Mouse (Mus musculus) limb, embryonic 13.5 days (tissue): Measurements from ENCODE around the gene Slc6a17. TPM values are rescaled to one million over a fixed set of nuclear protein-coding genes. Genes with fewer than 3 reads are reported as not detected.
A peak's percentile ranks its signal among the peaks of the same experiment; 100 is the strongest.

Source experiments
- ATAC-seq: fragments of 200-750 bp; cut with Nextera tagmentation; 2 replicates; pipeline ENCODE4 v1.8.0; 2017; ENCODE audit warnings: low read depth, moderate number of reproducible peaks, moderate TSS enrichment; ENCODE audit not compliant: low FRiP score
- H3K27ac ChIP-seq: fragments of 300-500 bp; sonication (generic); 2 replicates; pipeline ENCODE4 v1.5.1; 2015; ENCODE audit warnings: inconsistent platforms, mild to moderate bottlenecking, moderate library complexity
- H3K27me3 ChIP-seq: fragments of 300-500 bp; sonication (generic); 2 replicates; pipeline ENCODE4 v1.6.1; 2015; ENCODE audit warnings: mild to moderate bottlenecking, inconsistent platforms
- H3K36me3 ChIP-seq: fragments of 300-500 bp; sonication (generic); 2 replicates; pipeline ENCODE4 v1.6.1; 2015; ENCODE audit warnings: inconsistent platforms, mild to moderate bottlenecking, moderate library complexity
- H3K4me1 ChIP-seq: fragments of 300-500 bp; sonication (generic); 2 replicates; pipeline ENCODE4 v1.6.1; 2015; ENCODE audit warnings: inconsistent platforms
- H3K4me2 ChIP-seq: fragments of 300-500 bp; sonication (generic); replicated peaks from 2 replicates; pipeline ENCODE4 v1.6.1; 2015; ENCODE audit warnings: inconsistent platforms, mild to moderate bottlenecking, moderate library complexity
- H3K4me3 ChIP-seq: fragments of 300-500 bp; sonication (generic); 2 replicates; pipeline ENCODE4 v1.5.1; 2015; ENCODE audit warnings: moderate library complexity, mild to moderate bottlenecking, inconsistent platforms
- H3K9ac ChIP-seq: fragments of 300-500 bp; sonication (generic); 2 replicates; pipeline ENCODE4 v1.6.1; 2015; ENCODE audit warnings: mild to moderate bottlenecking, inconsistent platforms
- H3K9me3 ChIP-seq: fragments of 300-500 bp; sonication (generic); 2 replicates; pipeline ENCODE4 v1.6.1; 2016; ENCODE audit warnings: inconsistent platforms
- WGBS: fragments of 180-500 bp; shearing (Covaris S2); methylation state at CpG from one replicate; pipeline ENCODE4 v1.1.7; 2015; 5-methylcytosine and 5-hydroxymethylcytosine counted together
- polyA plus RNA-seq: library from polyadenylated mRNA; unstranded; fragments of >200 nt; fragmentation: Nextera tagmentation; extraction: Ambion mirVana; gene quantifications from 2 replicates; pipeline ENCODE4 v1.2.1, GENCODE M21; 2015

Slc6a17 gene
- polyA plus RNA-seq, 1 experiment from 2014 or later: 5.9 TPM

DNA sequence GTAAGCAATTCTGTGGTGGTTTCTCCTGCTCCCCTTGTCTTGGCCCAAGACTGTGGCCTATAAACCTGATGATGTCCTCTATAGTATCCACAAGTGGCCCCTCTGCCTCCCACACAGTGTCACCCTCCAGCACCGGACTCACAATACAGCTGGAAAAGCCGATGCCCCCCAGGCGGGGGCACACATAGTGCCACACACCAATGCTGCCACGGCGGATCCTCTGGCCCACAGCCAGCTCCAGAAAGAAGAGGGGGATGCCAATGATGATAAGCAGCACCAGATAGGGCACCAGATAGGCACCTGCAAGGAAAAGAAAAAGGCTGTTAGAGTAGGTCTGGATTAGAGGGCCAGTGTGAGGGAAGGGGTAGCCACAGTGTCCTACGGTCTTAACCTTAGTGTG, 22.3 kb downstream of the Slc6a17 start:
- Histone ChIP-seq H3K4me3 (no peak overlapping the region), H3K9me3 (peaks cover 13% of the 10 kb centered on the region), H3K27me3 (no peaks in the 10 kb centered on the region), H3K27ac (no peak overlapping the region), H3K36me3 (peaks cover 38% of the 10 kb centered on the region), H3K4me1 (peaks cover 18% of the 10 kb centered on the region), H3K9ac (no peak overlapping the region), H3K4me2 (no peak overlapping the region)
- ATAC-seq: no peak
- WGBS: 96% methylated on average over 6 of the region's 6 CpGs

DNA sequence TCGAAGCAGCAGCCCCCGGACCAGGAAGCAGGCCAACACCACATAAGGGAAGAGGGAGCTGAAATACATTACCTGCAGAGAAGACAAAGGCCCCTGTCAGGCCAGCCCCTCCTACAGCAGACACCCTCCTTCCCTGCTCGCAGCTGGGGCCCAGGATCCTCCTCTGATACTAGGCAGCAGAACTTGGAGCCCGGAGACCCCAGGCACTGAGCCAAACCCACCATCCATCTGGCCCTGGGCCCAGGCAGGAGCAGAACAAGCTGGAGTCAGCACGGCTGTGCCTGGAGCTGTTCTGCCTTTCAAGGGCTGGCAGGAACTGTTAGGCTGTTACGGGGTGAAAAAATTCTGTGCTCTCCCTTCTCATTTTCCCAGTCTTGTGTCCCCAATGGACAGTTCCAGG, 26.4 kb downstream of the Slc6a17 start:
- H3K9ac ChIP-seq: no peak overlapping the region
- H3K36me3 ChIP-seq: peaks cover 22% of the 10 kb centered on the region
- peaks cover 18% of the 10 kb centered on the region for H3K4me1 ChIP-seq
- no peaks in the 10 kb centered on the region for H3K27me3 ChIP-seq
- 26% methylated on average over 6 of the region's 6 CpGs for WGBS
- H3K9me3 ChIP-seq: no peaks in the 10 kb centered on the region
- peak overlapping the region; percentile 70; the same call in 1 of the 2 replicates for H3K27ac ChIP-seq
- H3K4me2 ChIP-seq: peak overlapping the region; percentile 3; the same call in 1 of the 2 replicates
- peak; percentile 86 for ATAC-seq
- H3K4me3 ChIP-seq: no peak overlapping the region

DNA sequence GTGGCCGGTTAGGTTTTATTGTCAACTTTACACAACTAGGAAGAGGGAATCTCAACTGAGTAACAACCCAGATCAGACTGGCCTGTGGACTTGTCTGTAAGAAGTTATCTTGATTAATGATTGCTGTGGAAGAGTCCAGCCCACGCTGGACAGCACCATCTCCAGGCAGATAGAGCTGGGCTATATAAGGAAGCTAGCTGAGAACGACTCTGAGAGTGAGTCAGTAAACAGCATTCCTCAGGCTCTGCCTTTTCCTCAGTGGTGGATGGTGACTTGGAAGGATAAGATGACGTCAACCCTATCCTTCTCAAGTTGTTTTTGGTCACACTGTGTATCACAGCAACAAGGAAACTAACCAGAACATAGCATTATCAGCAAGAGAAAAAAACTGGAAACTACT, 29.2 kb downstream of the Slc6a17 start:
- no peak overlapping the region for H3K27ac ChIP-seq
- no peak for ATAC-seq
- peaks cover 25% of the 10 kb centered on the region for H3K4me1 ChIP-seq
- 62% methylated on average over 4 of the region's 4 CpGs for WGBS
- peaks cover 7% of the 10 kb centered on the region for H3K36me3 ChIP-seq
- no peaks in the 10 kb centered on the region for H3K27me3 ChIP-seq
- no peaks in the 10 kb centered on the region for H3K9me3 ChIP-seq
- H3K9ac ChIP-seq: no peak overlapping the region
- no peak overlapping the region for H3K4me2 ChIP-seq
- no peak overlapping the region for H3K4me3 ChIP-seq

DNA sequence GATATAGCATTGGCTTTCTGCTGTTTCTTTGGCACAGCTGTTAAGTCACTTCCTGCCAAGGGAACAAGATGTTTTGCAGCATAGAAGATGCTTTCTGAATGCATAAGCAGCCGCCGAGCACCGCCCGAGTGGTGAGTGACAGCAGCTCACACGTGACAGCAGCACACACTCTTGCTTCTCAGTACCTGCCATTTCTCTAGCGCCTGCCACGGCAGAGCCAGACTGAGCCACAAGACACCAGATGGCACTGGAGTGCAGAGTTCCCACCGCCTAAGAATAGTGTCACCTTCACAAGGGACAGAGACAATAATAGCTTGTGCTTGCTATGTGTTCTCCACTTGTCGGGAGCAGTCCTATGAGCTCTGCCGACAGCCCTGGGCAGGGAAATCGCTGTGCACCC, 34.5 kb downstream of the Slc6a17 start:
- WGBS: 59% methylated on average over 11 of the region's 11 CpGs
- 0 out of 2 replicates have a peak, but pooled peaks cover 7% of the 10 kb centered on the region for H3K4me1 ChIP-seq
- no peak overlapping the region for H3K4me3 ChIP-seq
- no peaks in the 10 kb centered on the region for H3K27me3 ChIP-seq
- no peak overlapping the region for H3K9ac ChIP-seq
- H3K27ac ChIP-seq: no peak overlapping the region
- H3K9me3 ChIP-seq: no peaks in the 10 kb centered on the region
- no peak for ATAC-seq
- H3K36me3 ChIP-seq: no peaks in the 10 kb centered on the region
- H3K4me2 ChIP-seq: no peak overlapping the region

DNA sequence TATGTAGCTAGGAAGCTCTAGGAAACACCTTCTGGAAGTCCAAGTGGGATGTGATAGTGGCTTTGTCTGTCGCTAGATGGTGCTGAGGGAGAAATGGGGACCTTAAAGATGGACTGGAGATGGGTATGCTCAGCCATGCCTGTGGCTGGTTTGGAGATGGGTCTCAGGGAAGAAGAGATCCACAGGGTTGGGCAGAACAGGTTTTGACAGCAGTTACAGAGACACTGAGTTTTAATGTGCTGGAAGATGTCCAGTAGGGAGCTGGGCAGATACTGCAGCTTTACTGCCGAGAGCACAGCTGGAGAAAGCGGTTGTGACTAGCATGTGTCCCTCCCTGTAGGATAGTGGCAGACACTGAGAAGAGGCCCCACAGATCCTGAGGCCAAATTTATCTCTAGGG, 37.2 kb downstream of the Slc6a17 start:
- H3K4me1 ChIP-seq: 0 out of 2 replicates have a peak, but pooled peaks cover 7% of the 10 kb centered on the region
- H3K4me3 ChIP-seq: no peak overlapping the region
- no peak overlapping the region for H3K9ac ChIP-seq
- H3K36me3 ChIP-seq: no peaks in the 10 kb centered on the region
- WGBS: 42% methylated on average over 3 of the region's 3 CpGs
- no peak overlapping the region for H3K27ac ChIP-seq
- no peak overlapping the region for H3K4me2 ChIP-seq
- no peaks in the 10 kb centered on the region for H3K27me3 ChIP-seq
- no peaks in the 10 kb centered on the region for H3K9me3 ChIP-seq
- ATAC-seq: no peak

DNA sequence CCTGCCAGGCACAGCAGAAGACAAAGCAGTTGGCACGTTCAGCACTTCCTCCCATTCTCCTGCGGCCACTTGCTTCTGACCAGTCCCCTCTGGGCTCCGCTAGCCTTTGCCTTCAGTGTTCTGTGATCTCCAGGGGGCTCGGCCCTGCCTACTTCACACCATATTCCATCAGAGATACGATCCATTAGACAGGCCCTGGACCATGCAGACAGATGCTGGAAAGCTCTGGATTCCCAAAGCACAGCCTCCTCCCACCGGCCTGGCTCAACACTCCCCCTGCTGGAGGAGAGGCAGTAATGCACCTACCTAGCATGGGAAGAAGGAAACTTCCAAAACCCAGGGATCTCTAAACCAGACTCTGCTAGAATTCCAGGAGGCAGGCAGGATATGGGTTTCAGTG, 45.6 kb downstream of the Slc6a17 start:
- WGBS: 32% methylated on average over 6 of the region's 6 CpGs
- peak; percentile 15; the same call in 1 of the 2 replicates for ATAC-seq
- no peaks in the 10 kb centered on the region for H3K36me3 ChIP-seq
- H3K9ac ChIP-seq: no peak overlapping the region
- no peak overlapping the region for H3K4me3 ChIP-seq
- no peaks in the 10 kb centered on the region for H3K9me3 ChIP-seq
- no peak overlapping the region for H3K4me2 ChIP-seq
- H3K27me3 ChIP-seq: peaks cover 10% of the 10 kb centered on the region; the same call in 1 of the 2 replicates
- H3K4me1 ChIP-seq: 0 out of 2 replicates have a peak, but pooled peaks cover 2% of the 10 kb centered on the region
- no peak overlapping the region for H3K27ac ChIP-seq

DNA sequence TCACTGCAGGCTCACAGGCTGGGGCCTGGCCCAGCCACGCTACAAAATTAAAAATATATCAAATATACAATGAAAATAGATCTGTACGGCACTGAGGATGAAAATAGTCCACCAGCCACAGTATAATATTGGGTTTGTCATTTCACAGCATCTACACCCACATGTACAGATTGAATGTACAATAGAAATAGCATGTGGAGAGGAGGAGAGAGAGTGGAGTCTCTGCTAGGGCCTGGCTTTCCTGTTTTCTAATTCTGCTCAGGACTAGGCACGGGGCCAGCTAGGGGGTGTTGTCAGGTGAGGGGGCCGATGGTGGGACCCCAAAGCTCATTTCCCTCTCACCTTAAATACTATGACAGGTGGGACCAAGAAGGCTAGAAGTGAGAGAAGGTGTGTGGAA, 48.8 kb downstream of the Slc6a17 start:
- no peak for ATAC-seq
- no peaks in the 10 kb centered on the region for H3K36me3 ChIP-seq
- WGBS: 75% methylated on average over 4 of the region's 4 CpGs
- no peaks in the 10 kb centered on the region for H3K9me3 ChIP-seq
- no peak overlapping the region for H3K4me3 ChIP-seq
- no peak overlapping the region for H3K27ac ChIP-seq
- no peak overlapping the region for H3K4me2 ChIP-seq
- H3K9ac ChIP-seq: no peak overlapping the region
- H3K4me1 ChIP-seq: 0 out of 2 replicates have a peak, but pooled peaks cover 2% of the 10 kb centered on the region
- peaks cover 32% of the 10 kb centered on the region; the same call in 1 of the 2 replicates for H3K27me3 ChIP-seq

DNA sequence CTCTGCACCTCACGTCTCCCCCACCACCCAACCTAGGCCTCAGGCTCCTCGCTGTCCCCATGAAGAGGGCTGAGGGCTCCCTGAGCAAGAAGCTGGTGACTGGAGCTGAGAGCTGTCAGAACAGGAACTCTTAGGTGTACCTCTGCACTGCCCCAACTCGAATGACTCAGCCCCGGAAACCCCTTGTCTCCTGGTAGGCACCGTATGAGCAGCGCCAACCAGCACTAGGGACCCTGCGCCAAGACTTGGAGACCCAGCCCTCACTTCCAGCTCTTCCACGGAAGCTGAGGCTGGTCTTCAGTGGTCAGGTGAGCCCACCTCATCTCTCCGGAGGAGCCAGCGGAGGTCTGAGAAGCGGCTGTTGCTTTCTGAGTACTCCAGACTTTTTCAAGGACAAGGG, 49.7 kb downstream of the Slc6a17 start:
- H3K27ac ChIP-seq: no peak overlapping the region
- no peak overlapping the region for H3K4me3 ChIP-seq
- H3K27me3 ChIP-seq: peaks cover 40% of the 10 kb centered on the region
- H3K4me1 ChIP-seq: 0 out of 2 replicates have a peak, but pooled peaks cover 2% of the 10 kb centered on the region
- ATAC-seq: no peak
- H3K4me2 ChIP-seq: no peak overlapping the region
- no peaks in the 10 kb centered on the region for H3K36me3 ChIP-seq
- H3K9me3 ChIP-seq: no peaks in the 10 kb centered on the region
- 84% methylated on average over 11 of the region's 11 CpGs for WGBS
- H3K9ac ChIP-seq: no peak overlapping the region

DNA sequence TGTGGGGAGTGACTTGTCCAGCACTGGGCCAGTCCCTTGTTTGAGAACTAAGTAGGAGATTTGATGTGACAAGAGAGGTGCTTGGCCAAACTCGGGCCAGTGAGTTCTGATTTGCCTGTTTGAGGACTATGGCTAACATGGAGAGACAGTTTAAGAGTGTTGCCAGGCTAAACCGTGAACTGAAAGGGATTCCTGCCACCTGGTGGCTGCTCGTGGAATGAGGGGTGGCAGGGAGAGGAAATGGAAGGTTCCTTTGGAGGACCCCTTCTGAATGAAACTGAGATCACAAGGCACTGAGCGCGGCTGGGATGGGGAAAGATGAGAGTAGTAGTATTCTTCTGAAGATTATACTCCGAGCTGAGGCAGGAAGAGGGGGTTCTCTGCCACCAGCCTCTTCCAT, 51.2 kb downstream of the Slc6a17 start:
- no peaks in the 10 kb centered on the region for H3K36me3 ChIP-seq
- H3K4me3 ChIP-seq: no peak overlapping the region
- H3K27ac ChIP-seq: no peak overlapping the region
- no peak overlapping the region for H3K4me2 ChIP-seq
- H3K27me3 ChIP-seq: peaks cover 54% of the 10 kb centered on the region
- ATAC-seq: no peak
- no peaks in the 10 kb centered on the region for H3K9me3 ChIP-seq
- WGBS: 5% methylated on average over 6 of the region's 6 CpGs
- H3K9ac ChIP-seq: no peak overlapping the region
- H3K4me1 ChIP-seq: no peaks in the 10 kb centered on the region

DNA sequence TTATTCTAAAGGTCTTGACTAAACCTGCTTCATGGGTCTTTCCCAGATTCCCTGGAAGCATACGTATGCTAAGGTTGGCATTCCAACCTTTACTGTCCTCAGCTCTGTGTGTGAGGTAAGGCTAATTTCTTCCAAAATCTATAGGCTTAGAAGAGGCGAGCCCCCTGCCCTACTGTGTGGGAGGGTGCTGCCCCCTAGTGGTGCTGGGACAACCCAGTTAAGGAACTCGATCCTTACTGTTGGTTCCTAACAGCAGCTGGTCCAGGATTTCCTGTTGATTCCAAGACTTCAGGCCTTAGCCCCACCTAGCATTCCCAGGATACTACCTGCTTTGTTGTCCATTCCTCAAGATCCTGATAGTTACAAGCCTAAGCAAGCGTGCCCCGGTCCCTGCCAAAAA, 55.7 kb downstream of the Slc6a17 start:
- 14% methylated on average over 5 of the region's 5 CpGs for WGBS
- H3K4me3 ChIP-seq: no peak overlapping the region
- H3K4me2 ChIP-seq: no peak overlapping the region
- H3K27ac ChIP-seq: no peak overlapping the region
- no peak for ATAC-seq
- no peaks in the 10 kb centered on the region for H3K36me3 ChIP-seq
- peaks cover 27% of the 10 kb centered on the region for H3K4me1 ChIP-seq
- H3K9me3 ChIP-seq: no peaks in the 10 kb centered on the region
- H3K9ac ChIP-seq: no peak overlapping the region
- H3K27me3 ChIP-seq: peaks cover 87% of the 10 kb centered on the region

DNA sequence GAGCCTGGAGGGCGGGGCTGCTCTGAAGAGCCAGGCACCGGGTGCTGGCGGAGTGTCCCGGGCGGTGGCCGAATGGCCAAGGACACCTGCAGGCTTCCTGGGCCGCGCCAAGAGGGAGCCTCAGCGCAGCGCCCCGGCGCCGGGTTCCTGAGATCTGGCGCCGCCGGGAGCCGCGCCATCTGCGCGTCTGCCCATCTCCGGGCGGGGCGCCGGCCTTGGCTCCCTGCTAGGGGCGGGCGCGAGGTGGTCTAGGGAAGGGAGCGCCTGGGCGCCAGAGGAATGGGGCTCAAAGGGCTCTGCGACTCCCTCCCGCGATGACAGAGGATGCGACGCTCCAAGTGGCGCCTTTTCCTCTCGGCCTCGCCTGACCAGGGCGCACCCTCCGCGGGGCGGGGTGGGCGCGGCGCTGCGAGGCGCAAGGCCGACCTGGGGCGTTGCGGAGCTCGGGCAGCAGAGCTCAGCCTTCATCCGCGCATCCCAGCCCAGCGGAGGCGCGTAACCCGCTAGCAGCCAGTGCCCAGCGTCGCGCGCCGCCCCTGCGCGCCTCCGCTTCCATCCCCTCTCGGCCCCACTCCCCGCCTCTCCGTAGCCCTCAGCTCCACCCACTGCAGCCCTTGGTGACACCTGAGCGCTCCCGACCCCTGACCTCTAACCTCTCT, 57.9 kb downstream of the Slc6a17 start:
- ATAC-seq: peak; percentile 32
- Histone ChIP-seq H3K9me3 (no peaks in the 10 kb centered on the region), H3K4me1 (peaks cover 27% of the 10 kb centered on the region), H3K27ac (no peak overlapping the region), H3K4me2 (peak overlapping the region; percentile 100), H3K27me3 (peaks cover 96% of the 10 kb centered on the region), H3K4me3 (peak overlapping the region; percentile 58), H3K36me3 (no peaks in the 10 kb centered on the region), H3K9ac (peak overlapping the region; percentile 60)
- WGBS: 0% methylated on average over 53 of the region's 69 CpGs

DNA sequence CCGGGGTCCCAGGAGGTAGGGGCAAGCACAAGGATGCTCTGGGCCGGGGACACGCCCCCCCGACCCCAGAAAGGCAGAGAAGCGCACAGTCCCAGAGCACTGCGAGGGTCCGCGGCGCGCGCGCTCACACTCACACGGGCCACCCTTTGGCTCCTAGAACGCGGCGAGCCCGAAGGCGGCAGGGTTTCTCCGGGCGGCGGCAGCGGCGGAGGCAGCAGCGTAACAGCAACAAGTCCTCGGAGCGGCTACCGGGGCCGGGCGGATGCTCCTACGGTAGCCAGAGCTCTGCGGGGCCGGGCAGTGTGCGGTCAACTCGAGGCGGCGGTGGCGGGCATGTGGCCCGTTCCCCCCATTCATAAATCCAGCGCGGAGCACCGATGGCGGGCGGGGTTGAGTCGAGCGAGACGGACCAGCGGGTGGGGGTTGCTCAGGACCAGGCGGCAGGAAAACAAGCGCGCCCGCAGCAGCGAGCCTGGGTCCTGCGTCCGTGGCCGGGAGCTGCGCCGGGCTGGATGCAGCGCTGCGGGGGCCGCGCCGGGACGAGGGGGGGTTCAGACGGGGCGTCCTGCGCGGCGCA, 58.5 kb downstream of the Slc6a17 start, which contains the start of gene Kcnc4:
TSS of gene Kcnc4 (minus strand) at position 357 of the 577 bp plus-strand sequence.
- H3K9ac ChIP-seq: peak within 1 kb of the TSS; percentile 60
- peak within 1 kb of the TSS; percentile 58 for H3K4me3 ChIP-seq
- no peak within 1 kb of the TSS for H3K27ac ChIP-seq
- H3K36me3 ChIP-seq: no peaks in the 10 kb centered on the region
- peak within 1 kb of the TSS; percentile 100 for H3K4me2 ChIP-seq
- no peaks in the 10 kb centered on the region for H3K9me3 ChIP-seq
- peak; percentile 53 for ATAC-seq
- H3K4me1 ChIP-seq: peaks cover 27% of the 10 kb centered on the region
- peaks cover 96% of the 10 kb centered on the region for H3K27me3 ChIP-seq
- WGBS: under 1% methylated on average over 56 of the region's 68 CpGs
